Mouse (Mus musculus) hindbrain, embryonic 11.5 days (tissue): ENCODE measurements around the gene 2010109A12Rik. TPM values are rescaled to one million over a fixed set of nuclear protein-coding genes. Genes with fewer than 3 reads are reported as not detected.

Experiments
- ATAC-seq: fragments of 200-750 bp; cut with Nextera tagmentation; 2 replicates; pipeline ENCODE4 v1.8.0; 2017; ENCODE audit warnings: mild to moderate bottlenecking, moderate TSS enrichment, moderate library complexity; ENCODE audit not compliant: low FRiP score
- DNase-seq: peaks from one replicate; pipeline ENCODE4 v3.0.0-alpha.2; 2015; ENCODE audit warnings: low spot score
- H3K27ac ChIP-seq: fragments of 300-500 bp; sonication (generic); 2 replicates; pipeline ENCODE4 v1.5.1; 2014; ENCODE audit warnings: mild to moderate bottlenecking, low read depth, low read length
- H3K27me3 ChIP-seq: fragments of 300-500 bp; sonication (generic); 2 replicates; pipeline ENCODE4 v1.6.1; 2014; ENCODE audit warnings: mild to moderate bottlenecking, low read length, moderate library complexity, mixed read lengths; ENCODE audit not compliant: control insufficient read depth, insufficient read depth
- H3K36me3 ChIP-seq: fragments of 300-500 bp; sonication (generic); 2 replicates; pipeline ENCODE4 v1.6.1; 2014; ENCODE audit warnings: mild to moderate bottlenecking, low read length, moderate library complexity, mixed read lengths; ENCODE audit not compliant: control insufficient read depth, insufficient read depth
- H3K4me1 ChIP-seq: fragments of 300-500 bp; sonication (generic); replicated peaks from 2 replicates; pipeline ENCODE4 v1.6.1; 2014; ENCODE audit warnings: low read length, mixed read lengths; ENCODE audit not compliant: control insufficient read depth, insufficient read depth
- H3K4me2 ChIP-seq: fragments of 300-500 bp; sonication (generic); replicated peaks from 2 replicates; pipeline ENCODE4 v1.6.1; 2014; ENCODE audit warnings: mild to moderate bottlenecking, low read depth, low read length
- H3K4me3 ChIP-seq: fragments of 300-500 bp; sonication (generic); 2 replicates; pipeline ENCODE4 v1.5.1; 2014; ENCODE audit warnings: low read depth, low read length
- H3K9ac ChIP-seq: fragments of 300-500 bp; sonication (generic); 2 replicates; pipeline ENCODE4 v1.6.1; 2014; ENCODE audit warnings: low read depth, low read length
- H3K9me3 ChIP-seq: fragments of 300-500 bp; sonication (generic); 2 replicates; pipeline ENCODE4 v1.6.1; 2016; ENCODE audit warnings: low read length; ENCODE audit not compliant: control insufficient read depth
- WGBS: fragments of 180-500 bp; shearing (Covaris S2); extraction: QIAGEN DNeasy Blood & Tissue Kit; methylation state at CpG from one replicate; pipeline ENCODE4 v1.1.7; 2014; 5-methylcytosine and 5-hydroxymethylcytosine counted together
- polyA plus RNA-seq: library from polyadenylated mRNA; unstranded; fragments of >200 nt; fragmentation: Nextera tagmentation; extraction: Ambion mirVana; gene quantifications from 2 replicates; pipeline ENCODE4 v1.2.1, GENCODE M21; 2014

Gene 2010109A12Rik
- polyA plus RNA-seq, 1 experiment from 2014 or later, result 2.4 TPM

- Histone ChIP-seq H3K9me3 (no peaks in the 10 kb centered on the region), H3K4me2 (no peak overlapping the region), H3K4me1 (no peaks in the 10 kb centered on the region), H3K36me3 (no peaks in the 10 kb centered on the region), H3K4me3 (no peak overlapping the region), H3K27me3 (no peaks in the 10 kb centered on the region), H3K27ac (no peak overlapping the region), H3K9ac (no peak overlapping the region)
- DNase-seq, result no peak
- no peak for ATAC-seq
Observed at GRCm38 (mm10) chr5:93256820-93257405, 50.6 kb downstream of the 2010109A12Rik start.

DNA sequence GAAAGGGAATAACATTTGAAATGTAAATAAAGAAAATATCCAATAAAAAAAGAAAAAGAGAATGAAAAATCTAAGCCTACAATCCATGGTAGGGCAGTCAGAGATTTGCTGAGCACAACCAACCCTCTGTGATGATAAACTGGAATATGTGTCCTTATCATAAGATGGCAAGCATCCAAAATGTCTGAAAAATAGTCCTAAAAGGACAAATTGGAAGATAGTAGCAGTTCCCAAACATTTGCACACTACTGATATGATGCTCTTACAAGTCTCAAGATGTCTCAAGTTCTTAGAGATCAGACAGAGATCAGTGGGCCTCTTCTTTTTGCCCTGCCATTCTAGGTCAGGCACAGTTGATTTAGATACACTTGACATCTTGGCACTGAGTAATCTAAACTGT, 53.0 kb downstream of the 2010109A12Rik start:
- H3K4me2 ChIP-seq, result no peak overlapping the region
- no peaks in the 10 kb centered on the region for H3K9me3 ChIP-seq
- ATAC-seq, result no peak
- H3K27ac ChIP-seq, result no peak overlapping the region
- no peak overlapping the region for H3K4me3 ChIP-seq
- no peaks in the 10 kb centered on the region for H3K36me3 ChIP-seq
- no peak overlapping the region for H3K9ac ChIP-seq
- H3K27me3 ChIP-seq, result no peaks in the 10 kb centered on the region
- no peak for DNase-seq
- no peaks in the 10 kb centered on the region for H3K4me1 ChIP-seq

DNA sequence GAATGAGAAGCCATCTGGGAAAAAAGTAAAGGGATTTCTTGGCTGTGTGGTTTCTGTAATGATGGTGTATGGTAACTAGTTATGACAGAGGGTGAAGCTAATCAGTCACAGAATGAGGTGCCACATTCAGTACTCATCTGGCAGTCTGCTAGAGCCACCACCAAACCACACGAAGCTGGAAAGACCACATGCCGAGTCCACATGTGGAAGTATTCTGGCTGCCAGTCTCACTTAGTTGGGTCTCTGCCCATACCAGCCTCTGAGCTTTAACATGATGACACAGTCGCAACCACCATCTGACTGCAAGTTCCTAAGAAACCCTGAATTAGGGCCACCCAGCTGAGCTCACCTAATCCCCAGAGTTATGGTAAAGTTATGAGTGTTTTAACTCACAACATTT, 54.7 kb downstream of the 2010109A12Rik start:
- Histone ChIP-seq H3K4me1 (no peaks in the 10 kb centered on the region), H3K4me3 (no peak overlapping the region), H3K27ac (no peak overlapping the region), H3K27me3 (no peaks in the 10 kb centered on the region), H3K9ac (no peak overlapping the region), H3K36me3 (no peaks in the 10 kb centered on the region), H3K4me2 (no peak overlapping the region), H3K9me3 (no peaks in the 10 kb centered on the region)
- ATAC-seq (no peak), DNase-seq (no peak)
- 69% methylated on average over 3 of the region's 3 CpGs for WGBS

- WGBS, result 94% methylated on average over 2 of the region's 2 CpGs
- Histone ChIP-seq H3K4me2 (no peak overlapping the region), H3K9ac (no peak overlapping the region), H3K4me1 (no peaks in the 10 kb centered on the region), H3K4me3 (no peak overlapping the region), H3K27me3 (no peaks in the 10 kb centered on the region), H3K27ac (no peak overlapping the region), H3K36me3 (no peaks in the 10 kb centered on the region), H3K9me3 (no peaks in the 10 kb centered on the region)
- ATAC-seq (no peak), DNase-seq (no peak)
Observed at GRCm38 (mm10) chr5:93262751-93263150, 56.4 kb downstream of the 2010109A12Rik start.

Other genes starting within 250 kb of the 2010109A12Rik start
- gene Sowahb, start 161.5 kb upstream of the 2010109A12Rik start, polyA plus RNA-seq, result 0.25 and 0.32 TPM in 2 replicates
- gene Sept11, start 113.1 kb upstream of the 2010109A12Rik start, polyA plus RNA-seq, result 241 and 243 TPM in 2 replicates
- gene Ccni, start within 50 bp of the 2010109A12Rik start, polyA plus RNA-seq, result 160 and 164 TPM in 2 replicates
- 96.1 and 102 TPM in 2 replicates for gene Ccng2, start 60.7 kb downstream of the 2010109A12Rik start, polyA plus RNA-seq